Mouse (Mus musculus) heart, embryonic 14.5 days (tissue): ENCODE measurements at regions not wholly inside any gene's neighbourhood (a gene's known extent, or its start where the extent isn't known, plus 50 kb on each side); places are given as distances from the start of the nearest gene placed in this dataset.

Experiments used
- ATAC-seq: fragments of 200-750 bp; cut with Nextera tagmentation; 2 replicates; pipeline ENCODE4 v1.8.0; 2017; ENCODE audit warnings: low read depth, moderate TSS enrichment; ENCODE audit not compliant: insufficient number of reproducible peaks, insufficient read depth, low FRiP score
- H3K27ac ChIP-seq, 2 experiments: fragments of 200-500 bp in 1 of 2; fragments of 300-500 bp in 1 of 2; sonication (generic) in 1 of 2; replicated peaks in 1 of 2; 2 replicates each; pipeline ENCODE4 v1.5.1; 2012 to 2014; ENCODE audit warnings: low read depth in 2 of 2, low read length in 2 of 2, control low read depth in 1 of 2, mild to moderate bottlenecking in 1 of 2, mixed read lengths in 1 of 2; ENCODE audit not compliant: control insufficient read depth in 1 of 2, insufficient read depth in 1 of 2
- H3K27me3 ChIP-seq: fragments of 300-500 bp; sonication (generic); 2 replicates; pipeline ENCODE4 v1.6.1; 2014; ENCODE audit warnings: mild to moderate bottlenecking, low read length, control low read depth; ENCODE audit not compliant: control insufficient read depth, insufficient read depth
- H3K36me3 ChIP-seq: fragments of 300-500 bp; sonication (generic); 2 replicates; pipeline ENCODE4 v1.6.1; 2014; ENCODE audit warnings: mild to moderate bottlenecking, control low read depth, low read length, mixed read lengths; ENCODE audit not compliant: control insufficient read depth, insufficient read depth
- H3K4me1 ChIP-seq, 2 experiments: fragments of 200-500 bp in 1 of 2; fragments of 300-500 bp in 1 of 2; sonication (generic) in 1 of 2; 2 replicates each; pipeline ENCODE4 v1.6.1; 2012 to 2014; ENCODE audit warnings: low read length in 2 of 2, control low read depth in 1 of 2, mixed read lengths in 1 of 2; ENCODE audit not compliant: control insufficient read depth in 2 of 2, insufficient read depth in 2 of 2
- H3K4me2 ChIP-seq: fragments of 300-500 bp; sonication (generic); 2 replicates; pipeline ENCODE4 v1.6.1; 2014; ENCODE audit warnings: mild to moderate bottlenecking, low read length
- H3K4me3 ChIP-seq, 2 experiments: fragments of 200-500 bp in 1 of 2; fragments of 300-500 bp in 1 of 2; sonication (generic) in 1 of 2; 2 replicates each; pipeline ENCODE4 v1.5.1; 2012 to 2014; ENCODE audit warnings: low read length in 2 of 2, mild to moderate bottlenecking in 2 of 2, control low read depth in 1 of 2, low read depth in 1 of 2, moderate library complexity in 1 of 2; ENCODE audit not compliant: control insufficient read depth in 1 of 2, insufficient read depth in 1 of 2
- H3K9ac ChIP-seq: fragments of 300-500 bp; sonication (generic); 2 replicates; pipeline ENCODE4 v1.6.1; 2014; ENCODE audit warnings: mild to moderate bottlenecking, low read length
- H3K9me3 ChIP-seq: fragments of 300-500 bp; sonication (generic); 2 replicates; pipeline ENCODE4 v1.6.1; 2016; ENCODE audit warnings: low read length, control low read depth; ENCODE audit not compliant: control insufficient read depth
- WGBS: fragments of 180-500 bp; shearing (Covaris S2); extraction: QIAGEN DNeasy Blood & Tissue Kit; methylation state at CpG from one replicate; pipeline ENCODE4 v1.1.7; 2014; 5-methylcytosine and 5-hydroxymethylcytosine counted together

DNA sequence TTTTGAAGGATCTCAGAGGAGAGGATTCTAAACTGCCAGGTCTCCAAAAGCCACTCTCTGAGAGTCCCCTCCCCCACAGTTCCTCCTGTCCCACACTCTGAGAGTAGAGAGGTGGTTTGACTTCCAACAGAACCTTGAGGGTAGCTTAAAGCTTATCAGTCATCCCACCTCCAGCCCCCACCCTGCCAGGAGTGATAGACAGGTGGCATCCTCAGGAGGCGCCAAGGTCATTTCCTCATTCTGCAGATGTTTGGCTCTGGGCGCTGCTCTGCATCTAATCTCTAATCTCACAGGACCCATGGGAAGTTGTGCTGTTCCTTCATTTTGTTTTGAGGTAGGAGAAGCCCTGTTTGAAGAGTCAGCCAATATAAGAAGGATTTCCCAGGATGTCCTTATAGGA is 96.2 kb downstream of the Hes1 start:
- no peak overlapping the region for H3K27ac ChIP-seq
- H3K36me3 ChIP-seq = no peaks in the 10 kb centered on the region
- no peak for ATAC-seq
- no peak overlapping the region for H3K9ac ChIP-seq
- no peak overlapping the region for H3K4me3 ChIP-seq
- no peak overlapping the region for H3K4me2 ChIP-seq
- no peaks in the 10 kb centered on the region for H3K9me3 ChIP-seq
- H3K4me1 ChIP-seq = peaks cover 0 to 3% of the 10 kb centered on the region in 2 experiments; a peak in 1 of 4 replicates
- no peaks in the 10 kb centered on the region for H3K27me3 ChIP-seq
- WGBS = 11% methylated on average over 2 of the region's 2 CpGs

DNA sequence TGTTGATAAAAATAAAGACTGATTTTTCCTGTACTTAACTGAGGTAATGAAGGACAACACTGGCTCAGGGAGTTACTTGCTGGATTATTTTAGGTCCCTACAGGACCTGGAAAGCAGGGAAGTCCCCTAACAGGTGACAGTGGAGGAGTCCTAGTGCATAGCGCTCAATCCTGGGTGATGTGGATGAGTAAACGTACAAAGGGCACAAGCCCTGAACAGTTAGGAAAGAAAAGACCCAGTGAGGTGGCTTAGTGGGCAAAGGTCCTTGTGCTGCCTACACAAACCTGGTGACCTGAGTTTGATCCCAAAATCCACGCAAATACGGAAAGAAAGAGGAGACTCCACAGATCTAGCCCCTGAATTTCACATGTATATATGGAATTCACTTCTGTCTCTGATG is 99.1 kb downstream of the Hes1 start:
- 87% methylated on average over 4 of the region's 4 CpGs for WGBS
- Histone ChIP-seq H3K4me3 (no peak overlapping the region), H3K36me3 (no peaks in the 10 kb centered on the region), H3K27me3 (no peaks in the 10 kb centered on the region), H3K27ac (no peak overlapping the region), H3K9me3 (no peaks in the 10 kb centered on the region), H3K9ac (no peak overlapping the region), H3K4me1 (peaks cover 0 to 3% of the 10 kb centered on the region in 2 experiments; a peak in 1 of 4 replicates), H3K4me2 (no peak overlapping the region)
- ATAC-seq = no peak

DNA sequence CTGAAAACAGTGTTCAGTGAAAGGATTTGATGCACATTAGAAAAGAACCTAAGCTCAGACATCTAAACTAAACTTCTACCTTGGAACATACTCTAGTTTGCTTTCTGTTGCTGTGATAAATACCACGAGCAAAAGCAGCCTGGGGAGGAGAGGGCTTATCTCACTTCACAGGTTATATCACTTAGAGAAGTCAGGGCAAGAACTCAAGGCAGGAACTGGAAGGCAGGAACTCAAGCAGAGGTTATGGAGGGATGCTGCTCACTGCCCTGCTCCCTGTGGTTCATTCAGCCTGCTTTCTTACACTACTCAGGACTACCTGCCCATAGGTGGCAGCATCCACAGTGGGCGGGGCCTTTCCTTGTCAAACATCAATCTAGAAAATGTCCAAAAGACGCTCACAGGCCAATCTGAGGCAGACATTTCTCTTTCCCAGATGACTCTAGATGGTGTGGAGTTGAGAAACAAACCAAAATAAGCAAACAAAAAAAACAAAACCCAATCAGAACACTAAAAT is 101.5 kb downstream of the Hes1 start:
- WGBS = 62% methylated on average over 3 of the region's 3 CpGs
- no peak overlapping the region for H3K4me3 ChIP-seq

DNA sequence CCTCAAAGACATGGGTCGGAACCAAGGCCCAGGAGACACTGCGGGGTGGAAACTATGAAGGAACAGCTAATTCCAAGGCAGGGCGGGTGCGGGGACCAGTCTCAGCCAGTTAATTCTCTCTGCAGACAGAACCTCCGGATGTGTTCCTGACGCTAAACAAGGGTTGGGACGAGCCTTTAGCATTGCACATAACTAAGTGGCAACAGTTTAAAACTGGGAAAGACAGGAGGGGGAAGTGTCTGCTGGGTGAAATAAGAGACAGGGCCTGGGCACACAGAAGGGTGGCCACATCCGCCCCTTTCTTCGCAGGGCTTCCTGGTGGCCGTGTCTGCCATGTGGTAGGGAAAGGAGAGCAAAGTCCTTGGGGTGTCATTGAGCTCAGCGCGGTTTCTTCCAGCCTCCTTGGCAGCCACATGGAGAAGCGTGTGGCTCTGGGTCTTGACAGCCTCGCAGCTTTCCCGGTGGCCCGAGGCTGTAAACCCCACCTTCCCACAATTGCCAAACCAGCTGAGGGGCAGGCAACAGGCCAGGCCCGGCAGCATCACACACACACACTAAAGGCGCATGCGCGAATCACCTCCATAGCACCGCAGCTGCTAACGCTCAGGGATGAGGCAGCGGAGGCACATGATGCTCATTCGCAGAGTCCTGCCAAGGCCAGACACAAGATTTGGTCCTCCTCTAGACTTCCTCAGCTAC is 95.8 kb downstream of the Cpn2 start:
- WGBS = 60% methylated on average over 24 of the region's 24 CpGs
- H3K4me2 ChIP-seq = no peak overlapping the region
- H3K4me3 ChIP-seq = no peak overlapping the region
- ATAC-seq = peak; percentile 19; the same call in 1 of the 2 replicates
- no peaks in the 10 kb centered on the region for H3K27me3 ChIP-seq
- H3K4me1 ChIP-seq = peaks cover 3 to 5% of the 10 kb centered on the region in 2 experiments; a peak in 3 of 4 replicates
- no peak overlapping the region for H3K9ac ChIP-seq
- H3K36me3 ChIP-seq = no peaks in the 10 kb centered on the region
- no peak overlapping the region for H3K27ac ChIP-seq
- no peaks in the 10 kb centered on the region for H3K9me3 ChIP-seq

More for the DNA sequence above, 101.5 kb downstream of the Hes1 start:
- ATAC-seq = no peak
- H3K36me3 ChIP-seq = no peaks in the 10 kb centered on the region
- no peak overlapping the region for H3K4me2 ChIP-seq
- H3K27ac ChIP-seq = no peak overlapping the region
- no peaks in the 10 kb centered on the region for H3K4me1 ChIP-seq
- no peaks in the 10 kb centered on the region for H3K27me3 ChIP-seq
- H3K9ac ChIP-seq = no peak overlapping the region
- H3K9me3 ChIP-seq = no peaks in the 10 kb centered on the region

DNA sequence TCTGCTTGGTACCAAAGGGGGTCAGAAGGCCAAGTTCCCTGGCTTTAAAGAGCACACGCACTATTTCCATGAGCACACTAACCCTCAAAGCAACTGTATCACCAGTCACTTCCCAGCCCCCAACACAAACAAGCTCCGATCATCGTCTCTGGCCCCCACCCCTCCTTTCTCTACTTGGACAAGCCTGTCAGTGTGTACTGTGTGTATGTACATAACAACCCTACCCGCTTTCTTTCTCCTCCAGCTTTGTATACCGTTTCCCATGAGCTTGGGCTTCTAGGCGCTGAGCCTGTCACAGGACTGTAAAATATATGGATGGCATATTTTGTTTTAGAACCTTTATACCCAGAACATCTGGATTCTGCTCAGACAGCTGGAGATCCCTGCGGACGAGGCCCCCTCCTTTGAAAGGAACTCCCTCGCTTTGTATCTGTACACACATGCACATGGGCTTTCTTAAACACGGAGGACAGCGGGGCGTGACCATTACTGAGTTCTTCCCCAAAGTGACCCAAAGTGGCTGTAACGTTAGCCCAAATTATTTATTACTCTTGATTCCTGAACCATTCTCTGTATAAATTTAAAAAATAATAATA is 95.1 kb downstream of the Cpn2 start:
- H3K36me3 ChIP-seq = no peaks in the 10 kb centered on the region
- no peaks in the 10 kb centered on the region for H3K27me3 ChIP-seq
- H3K9ac ChIP-seq = no peak overlapping the region
- WGBS = 74% methylated on average over 13 of the region's 13 CpGs
- H3K4me1 ChIP-seq = peaks cover 3 to 5% of the 10 kb centered on the region in 2 experiments; a peak in 3 of 4 replicates
- no peak overlapping the region for H3K4me3 ChIP-seq
- H3K9me3 ChIP-seq = no peaks in the 10 kb centered on the region
- ATAC-seq = no peak
- H3K4me2 ChIP-seq = no peak overlapping the region
- H3K27ac ChIP-seq = no peak overlapping the region

DNA sequence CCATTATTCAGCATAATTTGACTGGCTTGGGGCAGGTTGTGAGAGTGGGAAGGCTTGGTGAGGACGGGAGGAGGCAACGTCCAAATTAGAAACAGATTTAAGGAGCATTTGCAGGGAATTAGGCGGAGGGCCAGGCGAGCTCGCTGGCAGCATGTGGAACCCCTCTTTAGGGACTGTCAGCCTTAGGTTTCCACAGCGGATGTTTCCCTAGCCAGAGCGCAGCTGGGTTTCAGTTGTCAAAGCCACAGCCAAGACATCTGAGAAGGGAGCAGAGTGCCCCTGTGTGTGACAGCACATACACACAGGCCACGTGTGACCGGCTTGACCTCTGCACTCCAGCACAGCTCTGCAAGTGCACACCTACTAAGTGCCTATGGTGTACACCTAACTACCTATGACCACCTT is 94.5 kb downstream of the Cpn2 start:
- peaks cover 3 to 5% of the 10 kb centered on the region in 2 experiments; a peak in 3 of 4 replicates for H3K4me1 ChIP-seq
- no peaks in the 10 kb centered on the region for H3K36me3 ChIP-seq
- ATAC-seq = no peak
- 40% methylated on average over 9 of the region's 9 CpGs for WGBS
- H3K27ac ChIP-seq = no peak overlapping the region
- H3K9ac ChIP-seq = no peak overlapping the region
- no peaks in the 10 kb centered on the region for H3K9me3 ChIP-seq
- no peaks in the 10 kb centered on the region for H3K27me3 ChIP-seq
- H3K4me2 ChIP-seq = no peak overlapping the region
- no peak overlapping the region for H3K4me3 ChIP-seq

DNA sequence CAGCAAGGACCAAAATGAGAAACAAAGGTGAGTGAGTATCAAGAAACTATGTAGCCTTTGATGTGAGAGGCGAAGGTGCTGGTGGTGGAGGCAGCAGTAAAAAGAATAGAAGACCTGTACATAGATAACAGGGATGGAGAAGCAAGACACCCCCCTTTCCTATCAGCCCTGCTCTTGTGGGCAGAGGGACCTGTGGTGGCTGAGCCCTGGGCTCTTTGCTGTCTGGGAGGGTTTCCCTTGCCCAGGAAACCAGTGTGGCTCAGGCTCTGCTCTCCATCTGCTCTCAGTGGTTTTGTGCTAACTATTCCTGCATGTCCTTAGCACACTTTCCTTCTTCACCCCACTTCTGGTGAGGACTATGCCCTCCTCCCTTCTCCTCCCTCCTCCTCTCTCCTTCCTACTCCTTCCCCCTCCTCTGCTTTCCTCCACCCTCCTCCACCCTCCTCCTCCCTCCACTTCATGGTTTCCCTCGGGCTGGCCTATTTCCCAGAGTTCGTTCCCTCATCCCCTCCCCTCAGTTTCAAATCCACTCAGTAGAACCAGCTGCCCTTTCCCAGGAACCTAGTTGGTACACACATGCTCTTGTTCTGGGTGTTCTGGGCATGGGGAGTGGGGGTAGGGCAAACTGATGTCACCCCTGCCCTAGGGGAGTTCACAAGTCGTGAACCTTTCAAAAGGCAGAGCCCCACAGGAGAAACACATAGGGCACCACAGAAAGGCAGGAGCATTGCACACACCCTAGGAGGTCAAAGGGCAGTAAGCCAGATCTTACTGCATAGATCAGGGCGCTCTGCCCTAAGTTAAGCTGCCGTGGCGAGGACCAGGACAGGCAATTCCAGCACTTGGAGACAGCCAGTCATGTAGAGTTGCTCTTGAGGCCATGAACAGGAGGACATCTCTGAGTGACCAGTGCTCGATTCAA is 93.1 kb downstream of the Cpn2 start:
- H3K4me1 ChIP-seq = peaks cover 3 to 5% of the 10 kb centered on the region in 2 experiments; a peak in 3 of 4 replicates
- no peak overlapping the region for H3K9ac ChIP-seq
- H3K4me3 ChIP-seq = no peak overlapping the region
- no peaks in the 10 kb centered on the region for H3K36me3 ChIP-seq
- H3K9me3 ChIP-seq = no peaks in the 10 kb centered on the region
- no peak for ATAC-seq
- no peak overlapping the region for H3K27ac ChIP-seq
- no peak overlapping the region for H3K4me2 ChIP-seq
- 58% methylated on average over 8 of the region's 8 CpGs for WGBS
- no peaks in the 10 kb centered on the region; the same call in 1 of the 2 replicates for H3K27me3 ChIP-seq
